Mouse (Mus musculus) heart, postnatal 0 days (tissue): ENCODE measurements around the gene Espl1. TPM values are rescaled to one million over a fixed set of nuclear protein-coding genes. Genes with fewer than 3 reads are reported as not detected.

Experiments
- ATAC-seq: fragments of 200-750 bp; cut with Nextera tagmentation; 2 replicates; pipeline ENCODE4 v1.8.0; 2017; ENCODE audit warnings: low read depth, moderate number of reproducible peaks, moderate library complexity; ENCODE audit not compliant: insufficient read depth
- DNase-seq: peaks from one replicate; pipeline ENCODE4 v3.0.0-alpha.2; 2016; ENCODE audit warnings: low spot score
- H3K27ac ChIP-seq: fragments of 300-500 bp; sonication (generic); 2 replicates; pipeline ENCODE4 v1.5.1; 2014; ENCODE audit warnings: low read depth, mild to moderate bottlenecking
- H3K27me3 ChIP-seq: fragments of 300-500 bp; sonication (generic); 2 replicates; pipeline ENCODE4 v1.6.1; 2014; ENCODE audit warnings: low read length, mixed read lengths; ENCODE audit not compliant: control insufficient read depth, insufficient read depth
- H3K36me3 ChIP-seq: fragments of 300-500 bp; sonication (generic); replicated peaks from 2 replicates; pipeline ENCODE4 v1.6.1; 2014; ENCODE audit warnings: low read length, mixed read lengths; ENCODE audit not compliant: control insufficient read depth, insufficient read depth
- H3K4me1 ChIP-seq: fragments of 300-500 bp; sonication (generic); 2 replicates; pipeline ENCODE4 v1.6.1; 2014; ENCODE audit warnings: antibody characterized with exemption; ENCODE audit not compliant: control insufficient read depth, insufficient read depth
- H3K4me2 ChIP-seq: fragments of 300-500 bp; sonication (generic); 2 replicates; pipeline ENCODE4 v1.6.1; 2014; ENCODE audit warnings: low read depth, mild to moderate bottlenecking, low read length, moderate library complexity
- H3K4me3 ChIP-seq: fragments of 300-500 bp; sonication (generic); 2 replicates; pipeline ENCODE4 v1.5.1; 2014; ENCODE audit warnings: low read depth, low read length
- H3K9ac ChIP-seq: fragments of 300-500 bp; sonication (generic); replicated peaks from 2 replicates; pipeline ENCODE4 v1.6.1; 2014; ENCODE audit warnings: low read depth, low read length, mixed read lengths
- H3K9me3 ChIP-seq: fragments of 300-500 bp; sonication (generic); replicated peaks from 2 replicates; pipeline ENCODE4 v1.6.1; 2016; ENCODE audit warnings: low read length; ENCODE audit not compliant: control insufficient read depth
- CTCF ChIP-seq: IDR thresholded peaks from 2 replicates; pipeline ENCODE4 v1.5.1; 2016; ENCODE audit warnings: antibody characterized with exemption, control low read depth, low read depth
- EP300 ChIP-seq: IDR thresholded peaks from 2 replicates; pipeline ENCODE4 v1.6.1; 2016; ENCODE audit warnings: antibody characterized with exemption, low read depth
- WGBS: fragments of 180-500 bp; shearing (Covaris S2); extraction: QIAGEN DNeasy Blood & Tissue Kit; methylation state at CpG from one replicate; pipeline ENCODE4 v1.1.7; 2014; 5-methylcytosine and 5-hydroxymethylcytosine counted together
- polyA plus RNA-seq: library from polyadenylated mRNA; unstranded; fragments of >200 nt; fragmentation: Nextera tagmentation; extraction: Ambion mirVana; gene quantifications from 2 replicates; pipeline ENCODE4 v1.2.1, GENCODE M21; 2015
- total RNA-seq: library from RNA; depleted of rRNA; stranded (reverse); fragments of >200 nt; gene quantifications from 2 replicates; pipeline ENCODE4 v1.2.3, GENCODE M21; 2014; ENCODE audit warnings: low replicate concordance

The Espl1 gene
- total and polyA plus RNA-seq, 2 experiments from 2014 or later: 2.3 to 11.6 TPM

GRCm38 (mm10) chr15:102341580-102341979, 45.5 kb downstream of the Espl1 start:
- Histone ChIP-seq H3K36me3 (peaks cover 48% of the 10 kb centered on the region), H3K9me3 (no peaks in the 10 kb centered on the region), H3K4me1 (no peaks in the 10 kb centered on the region), H3K9ac (no peak overlapping the region), H3K4me2 (no peak overlapping the region), H3K27ac (no peak overlapping the region), H3K4me3 (no peak overlapping the region), H3K27me3 (no peaks in the 10 kb centered on the region)
- no peak for TF ChIP-seq EP300
- peak; percentile 62 for TF ChIP-seq CTCF
- peak; percentile 43 for DNase-seq
- ATAC-seq: no peak
- 3% methylated on average over 1 of the region's 1 CpGs for WGBS

DNA sequence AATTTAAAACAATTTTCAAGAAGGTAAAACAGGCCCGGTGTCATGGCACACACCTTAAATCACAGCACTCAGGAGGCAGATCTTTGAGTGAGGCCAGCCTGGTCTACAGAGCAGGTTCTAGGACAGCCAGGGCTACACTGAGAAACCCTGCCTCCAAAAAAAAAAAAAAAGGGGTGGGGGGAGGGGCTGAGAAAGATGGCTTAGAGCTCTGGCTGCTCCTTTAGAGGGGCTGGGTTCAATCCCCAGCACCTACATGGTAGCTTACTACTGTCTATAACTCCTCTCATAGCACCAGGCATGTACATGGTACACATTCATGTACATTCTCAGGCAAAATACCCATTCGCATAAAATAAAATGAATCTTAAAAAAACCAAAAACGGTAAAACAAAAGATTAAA, 48.4 kb downstream of the Espl1 start:
- Histone ChIP-seq H3K27me3 (no peaks in the 10 kb centered on the region), H3K9me3 (no peaks in the 10 kb centered on the region), H3K4me2 (no peak overlapping the region), H3K36me3 (peaks cover 23% of the 10 kb centered on the region), H3K9ac (no peak overlapping the region), H3K4me3 (no peak overlapping the region), H3K4me1 (no peaks in the 10 kb centered on the region), H3K27ac (no peak overlapping the region)
- WGBS: 93% methylated on average over 3 of the region's 3 CpGs
- no peak for ATAC-seq
- DNase-seq: no peak
- TF ChIP-seq CTCF: no peak
- no peak for TF ChIP-seq EP300

DNA sequence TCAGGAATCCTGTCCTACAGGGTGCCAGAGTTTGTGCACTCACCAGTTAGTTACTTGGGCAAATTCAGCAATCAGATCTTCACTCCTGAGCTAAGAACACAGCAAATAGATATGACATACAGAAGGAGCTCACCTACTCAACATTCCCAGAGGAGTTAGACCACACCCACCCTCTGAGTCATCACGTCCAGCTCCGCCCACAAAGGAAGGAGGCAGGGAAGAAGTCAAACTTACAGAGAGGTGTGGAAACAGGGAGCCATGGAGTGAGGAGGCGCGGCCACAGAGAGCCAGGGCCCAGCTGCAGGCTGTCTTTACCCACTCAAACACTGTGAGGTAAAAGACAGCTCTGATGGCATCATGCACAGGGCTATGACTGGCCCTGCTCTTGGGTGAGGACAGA, 50.4 kb downstream of the Espl1 start:
- Histone ChIP-seq H3K27me3 (no peaks in the 10 kb centered on the region), H3K27ac (no peak overlapping the region), H3K4me1 (peaks cover 10% of the 10 kb centered on the region; the same call in 1 of the 2 replicates), H3K9ac (no peak overlapping the region), H3K4me2 (no peak overlapping the region), H3K9me3 (no peaks in the 10 kb centered on the region), H3K4me3 (no peak overlapping the region), H3K36me3 (peaks cover 23% of the 10 kb centered on the region)
- ATAC-seq (no peak), DNase-seq (no peak)
- 67% methylated on average over 4 of the region's 4 CpGs for WGBS
- TF ChIP-seq CTCF: no peak

DNA sequence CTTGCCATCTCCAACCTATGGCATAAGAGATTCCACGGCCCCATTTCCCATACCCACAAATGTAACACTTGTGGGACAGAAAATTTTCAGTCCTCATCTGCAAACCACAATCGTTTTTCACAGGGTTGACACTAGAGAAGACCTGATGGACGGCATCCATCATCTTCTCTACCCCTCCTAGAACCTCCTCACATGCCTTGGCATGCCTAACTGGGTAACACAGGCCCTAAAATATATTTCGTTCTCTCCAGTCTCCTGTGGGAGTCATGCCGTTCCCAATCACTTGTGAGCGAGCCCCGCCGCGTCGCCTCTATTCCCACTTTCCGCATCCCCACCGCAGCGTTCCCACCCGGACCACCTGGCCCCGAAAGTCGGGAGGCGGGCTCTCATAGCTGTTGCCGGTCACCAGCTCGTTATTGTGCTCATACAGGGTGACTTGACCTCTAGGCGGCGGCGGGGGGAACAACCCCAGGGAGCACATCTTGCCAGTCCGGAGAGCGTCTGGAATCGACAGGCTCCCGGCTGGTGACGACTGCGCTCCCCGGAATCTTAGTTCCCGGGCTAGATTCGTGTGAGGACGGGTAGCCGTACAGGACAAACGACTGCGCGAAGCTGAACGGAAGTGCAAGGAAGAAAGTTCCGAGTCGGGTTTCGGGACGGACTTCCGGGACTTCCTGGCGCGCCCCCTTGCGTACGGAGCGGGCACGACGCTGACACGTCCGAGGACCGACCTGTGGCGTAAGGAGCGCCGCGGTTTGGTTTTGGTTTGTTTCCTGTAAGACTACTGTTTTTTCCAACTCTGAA, 54.3 kb downstream of the Espl1 start, which contains the start of gene Aaas:
Gene Aaas (minus strand): TSS at position 634 of the 804 bp plus-strand sequence.
- peak; percentile 89 for ATAC-seq
- under 1% methylated on average over 56 of the region's 56 CpGs for WGBS

GRCm38 (mm10) chr15:102350942-102351291, 54.9 kb downstream of the Espl1 start:
- Histone ChIP-seq H3K36me3 (no peaks in the 10 kb centered on the region; the same call in 1 of the 2 replicates), H3K4me2 (peak overlapping the region; percentile 90), H3K27me3 (peaks cover 2% of the 10 kb centered on the region; the same call in 1 of the 2 replicates), H3K4me3 (peak overlapping the region; percentile 85), H3K9ac (peak overlapping the region; percentile 52), H3K9me3 (no peaks in the 10 kb centered on the region), H3K4me1 (peaks cover 18% of the 10 kb centered on the region), H3K27ac (peak overlapping the region; percentile 80)
- DNase-seq (no peak), ATAC-seq (peak; percentile 42)
- 8% methylated on average over 11 of the region's 11 CpGs for WGBS
- no peak for TF ChIP-seq EP300
- TF ChIP-seq CTCF: no peak

More for the DNA sequence above, 54.3 kb downstream of the Espl1 start, which contains the start of gene Aaas:
- Histone ChIP-seq H3K4me2 (peak within 1 kb of the TSS; percentile 90), H3K36me3 (peaks cover 4% of the 10 kb centered on the region), H3K4me3 (peak within 1 kb of the TSS; percentile 85), H3K4me1 (peaks cover 14% of the 10 kb centered on the region; the same call in 1 of the 2 replicates), H3K9me3 (no peaks in the 10 kb centered on the region), H3K9ac (peak within 1 kb of the TSS; percentile 81), H3K27me3 (no peaks in the 10 kb centered on the region), H3K27ac (peak within 1 kb of the TSS; percentile 80)
- TF ChIP-seq EP300 (no peak), CTCF (peak; percentile 80)
- DNase-seq: peak; percentile 95
